In the genomic region with DNA sequence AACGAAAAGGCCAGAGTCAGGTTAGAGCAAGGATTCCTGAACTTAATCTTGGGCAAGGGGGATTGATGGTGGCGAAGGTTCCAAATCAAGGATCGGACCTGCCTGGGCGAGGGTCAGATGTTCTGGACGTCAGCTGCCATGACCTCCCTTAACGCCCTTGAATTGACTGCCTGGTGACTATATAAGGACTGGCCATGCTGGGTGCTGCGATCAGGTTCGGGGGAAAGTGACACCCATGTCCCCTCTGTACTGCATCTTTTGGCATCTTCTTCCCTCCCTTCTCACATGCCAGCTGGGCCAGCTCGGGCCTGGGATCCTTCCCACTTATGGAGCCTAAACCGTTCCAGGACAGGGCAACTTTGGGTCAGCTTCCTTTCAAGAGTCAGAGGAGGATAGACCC, we compare ENCODE assay signal across 7 mouse cellular contexts. TPM values are rescaled to one million over a fixed set of nuclear protein-coding genes. Genes with fewer than 3 reads are reported as not detected.
DNase-seq lines count a peak whose midpoint lies in the region; ATAC-seq and TF ChIP-seq lines count a peak whose summit lies in the region.

No protein-coding gene starts in this region.

- TF ChIP-seq CTCF in spleen, adult 2 months (IDR thresholded peaks at IDR 0.05; ENCODE audit: extremely low read depth, insufficient read depth, insufficient read length, insufficient replicate concordance) = no peak

- WGBS in spleen, adult 2 months = 39% methylated on average over 10 of the region's 10 CpGs
- WGBS in forebrain, embryonic 11.5 days = 4% methylated on average over 10 of the region's 10 CpGs
- 5% methylated on average over 10 of the region's 10 CpGs for WGBS in hindbrain, embryonic 12.5 days
- 4% methylated on average over 10 of the region's 10 CpGs for WGBS in midbrain, embryonic 15.5 days

- no peak for DNase-seq in spleen, adult 2 months (ENCODE audit: low read depth in 1 of 2, low spot score in 2 of 2)
- DNase-seq in spleen, adult 18-20 months = no peak
- DNase-seq in forebrain, embryonic 11.5 days (ENCODE audit: low spot score) = no peak
- no peak for DNase-seq in adrenal gland, postnatal 14 days
- no peak for DNase-seq in left cerebral cortex, postnatal 4 days

- H3K9ac ChIP-seq in forebrain, embryonic 11.5 days (ENCODE audit: low read length) = peak overlapping the region; percentile 77
- H3K9ac ChIP-seq in hindbrain, embryonic 12.5 days = peak overlapping the region; percentile 80
- H3K9ac ChIP-seq in midbrain, embryonic 15.5 days = peak overlapping the region; percentile 71

- intact Hi-C loops in left cerebral cortex, postnatal 4 days (cut with DNase I) = no loop called here

- no peaks in the 10 kb centered on the region for H3K9me3 ChIP-seq in forebrain, embryonic 11.5 days (ENCODE audit: control insufficient read depth, low read length)
- H3K9me3 ChIP-seq in hindbrain, embryonic 12.5 days (replicated peaks) = no peaks in the 10 kb centered on the region
- no peaks in the 10 kb centered on the region for H3K9me3 ChIP-seq in midbrain, embryonic 15.5 days

- no peak overlapping the region for H3K27ac ChIP-seq in spleen, adult 2 months (ENCODE audit: insufficient read depth, low read length)
- H3K27ac ChIP-seq in forebrain, embryonic 11.5 days (ENCODE audit: low read depth, low read length) = no peak overlapping the region
- H3K27ac ChIP-seq in hindbrain, embryonic 12.5 days = no peak overlapping the region
- H3K27ac ChIP-seq in midbrain, embryonic 15.5 days = peak overlapping the region; percentile 89; the same call in 1 of the 2 replicates

- H3K4me3 ChIP-seq in spleen, adult 2 months (ENCODE audit: extremely low read depth, insufficient read depth, insufficient read length) = peak overlapping the region; percentile 72; the same call in 1 of the 2 replicates
- H3K4me3 ChIP-seq in forebrain, embryonic 11.5 days (ENCODE audit: low read depth, low read length) = peak overlapping the region; percentile 55
- peak overlapping the region; percentile 49 for H3K4me3 ChIP-seq in hindbrain, embryonic 12.5 days
- peak overlapping the region; percentile 75 for H3K4me3 ChIP-seq in midbrain, embryonic 15.5 days

- no peaks in the 10 kb centered on the region for H3K27me3 ChIP-seq in spleen, adult 2 months (ENCODE audit: control insufficient read depth, insufficient read depth, low read length)
- H3K27me3 ChIP-seq in forebrain, embryonic 11.5 days (ENCODE audit: control insufficient read depth, insufficient read depth, low read length) = no peaks in the 10 kb centered on the region
- H3K27me3 ChIP-seq in hindbrain, embryonic 12.5 days = no peaks in the 10 kb centered on the region
- H3K27me3 ChIP-seq in midbrain, embryonic 15.5 days (replicated peaks) = no peaks in the 10 kb centered on the region

- no peak for TF ChIP-seq POLR2A in spleen, adult 2 months (IDR thresholded peaks at IDR 0.05; ENCODE audit: low read depth, low read length)

- peak overlapping the region; percentile 98 for H3K4me2 ChIP-seq in forebrain, embryonic 11.5 days (ENCODE audit: low read depth, low read length, severe bottlenecking)
- H3K4me2 ChIP-seq in hindbrain, embryonic 12.5 days (replicated peaks) = peak overlapping the region; percentile 97
- peak overlapping the region; percentile 96 for H3K4me2 ChIP-seq in midbrain, embryonic 15.5 days

- ATAC-seq in forebrain, embryonic 11.5 days (replicated peaks; ENCODE audit: low FRiP score) = no peak
- no peak for ATAC-seq in hindbrain, embryonic 12.5 days (ENCODE audit: low FRiP score)
- no peak for ATAC-seq in midbrain, embryonic 15.5 days (replicated peaks)

- peaks cover 7% of the 10 kb centered on the region for H3K36me3 ChIP-seq in spleen, adult 2 months (ENCODE audit: control insufficient read depth, insufficient read depth, low read length)
- H3K36me3 ChIP-seq in forebrain, embryonic 11.5 days (ENCODE audit: control insufficient read depth, insufficient read depth, low read length) = no peaks in the 10 kb centered on the region; the same call in 1 of the 2 replicates
- peaks cover 15% of the 10 kb centered on the region for H3K36me3 ChIP-seq in hindbrain, embryonic 12.5 days
- peaks cover 3% of the 10 kb centered on the region; the same call in 1 of the 2 replicates for H3K36me3 ChIP-seq in midbrain, embryonic 15.5 days (replicated peaks)

- peaks cover 5% of the 10 kb centered on the region; the same call in 1 of the 2 replicates for H3K4me1 ChIP-seq in spleen, adult 2 months (ENCODE audit: control insufficient read depth, insufficient read depth, insufficient read length)
- peaks cover 6% of the 10 kb centered on the region; the same call in 1 of the 2 replicates for H3K4me1 ChIP-seq in forebrain, embryonic 11.5 days (replicated peaks; ENCODE audit: control insufficient read depth, insufficient read depth, low read length)
- H3K4me1 ChIP-seq in hindbrain, embryonic 12.5 days = peaks cover 19% of the 10 kb centered on the region
- peaks cover 42% of the 10 kb centered on the region for H3K4me1 ChIP-seq in midbrain, embryonic 15.5 days

RNA-seq across cellular contexts. Expression of gene Tmem38a, which starts 0.7 kb away (rescaled TPM):
- 5.6 and 5.9 TPM in 2 replicates for polyA plus RNA-seq in spleen, adult 2 months (2012; rRNA removed)
- polyA plus RNA-seq in forebrain, embryonic 11.5 days (2014; fragmentation: Nextera tagmentation; extraction: Ambion mirVana) = 8.9 and 9.7 TPM in 2 replicates
- polyA plus RNA-seq in hindbrain, embryonic 12.5 days (2016; fragmentation: Nextera tagmentation; extraction: Ambion mirVana) = 14.7 and 14.8 TPM in 2 replicates
- 24.5 and 27.0 TPM in 2 replicates for polyA plus RNA-seq in midbrain, embryonic 15.5 days (2015; fragmentation: Nextera tagmentation; extraction: Ambion mirVana)
- total RNA-seq in adrenal gland, postnatal 14 days (2021) = 9.3 and 10.5 TPM in 2 replicates
- total RNA-seq in left cerebral cortex, postnatal 4 days (2021) = 10 to 100 TPM; 32.4 to 33.4 TPM

RNA-seq across cellular contexts. Expression of gene Smim7, which starts 1.6 kb away (rescaled TPM):
- polyA plus RNA-seq in spleen, adult 2 months (2012; rRNA removed) = 28.1 and 31.1 TPM in 2 replicates
- 108 and 117 TPM in 2 replicates for polyA plus RNA-seq in forebrain, embryonic 11.5 days (2014; fragmentation: Nextera tagmentation; extraction: Ambion mirVana)
- 121 and 124 TPM in 2 replicates for polyA plus RNA-seq in hindbrain, embryonic 12.5 days (2016; fragmentation: Nextera tagmentation; extraction: Ambion mirVana)
- polyA plus RNA-seq in midbrain, embryonic 15.5 days (2015; fragmentation: Nextera tagmentation; extraction: Ambion mirVana) = 120 and 129 TPM in 2 replicates
- total RNA-seq in adrenal gland, postnatal 14 days (2021) = 79.7 and 95.5 TPM in 2 replicates
- 100 to 1,000 TPM; 131 to 140 TPM for total RNA-seq in left cerebral cortex, postnatal 4 days (2021)

RNA-seq across cellular contexts. Expression of gene Med26, which starts 24.4 kb away (rescaled TPM):
- 11.2 and 16.7 TPM in 2 replicates for polyA plus RNA-seq in spleen, adult 2 months (2012; rRNA removed)
- polyA plus RNA-seq in forebrain, embryonic 11.5 days (2014; fragmentation: Nextera tagmentation; extraction: Ambion mirVana) = 18.1 and 19.2 TPM in 2 replicates
- 17.7 and 22.0 TPM in 2 replicates for polyA plus RNA-seq in hindbrain, embryonic 12.5 days (2016; fragmentation: Nextera tagmentation; extraction: Ambion mirVana)
- polyA plus RNA-seq in midbrain, embryonic 15.5 days (2015; fragmentation: Nextera tagmentation; extraction: Ambion mirVana) = 19.1 and 20.3 TPM in 2 replicates
- total RNA-seq in adrenal gland, postnatal 14 days (2021) = 9.5 and 10.0 TPM in 2 replicates
- total RNA-seq in left cerebral cortex, postnatal 4 days (2021) = 10 to 100 TPM; 13.3 to 13.8 TPM
